Mouse (Mus musculus) intestine, postnatal 0 days (tissue): ENCODE results near the gene Sar1a. TPM values are rescaled to one million over a fixed set of nuclear protein-coding genes. Genes with fewer than 3 reads are reported as not detected.
A peak's percentile ranks its signal among the peaks of the same experiment; 100 is the strongest.

Experiments
- ATAC-seq: fragments of 200-750 bp; cut with Nextera tagmentation; 2 replicates; pipeline ENCODE4 v1.8.0; 2017; ENCODE audit warnings: mild to moderate bottlenecking, moderate TSS enrichment, moderate library complexity
- H3K27ac ChIP-seq: fragments of 300-500 bp; sonication (generic); 2 replicates; pipeline ENCODE4 v1.5.1; 2014; ENCODE audit warnings: mild to moderate bottlenecking, low read depth, low read length, moderate library complexity
- H3K27me3 ChIP-seq: fragments of 300-500 bp; sonication (generic); replicated peaks from 2 replicates; pipeline ENCODE4 v1.6.1; 2014; ENCODE audit warnings: low read length, mixed read lengths; ENCODE audit not compliant: control insufficient read depth, insufficient read depth
- H3K36me3 ChIP-seq: fragments of 300-500 bp; sonication (generic); 2 replicates; pipeline ENCODE4 v1.6.1; 2014; ENCODE audit warnings: mild to moderate bottlenecking, moderate library complexity; ENCODE audit not compliant: control insufficient read depth, insufficient read depth
- H3K4me1 ChIP-seq: fragments of 300-500 bp; sonication (generic); replicated peaks from 2 replicates; pipeline ENCODE4 v1.6.1; 2014; ENCODE audit warnings: antibody characterized with exemption, low read length, mixed read lengths; ENCODE audit not compliant: control insufficient read depth, insufficient read depth
- H3K4me2 ChIP-seq: fragments of 300-500 bp; sonication (generic); replicated peaks from 2 replicates; pipeline ENCODE4 v1.6.1; 2014; ENCODE audit warnings: low read depth, mild to moderate bottlenecking, moderate library complexity
- H3K4me3 ChIP-seq: fragments of 300-500 bp; sonication (generic); 2 replicates; pipeline ENCODE4 v1.5.1; 2014; ENCODE audit warnings: low read depth, low read length
- H3K9ac ChIP-seq: fragments of 300-500 bp; sonication (generic); 2 replicates; pipeline ENCODE4 v1.6.1; 2014; ENCODE audit warnings: mild to moderate bottlenecking, low read depth, low read length
- H3K9me3 ChIP-seq: fragments of 300-500 bp; sonication (generic); 2 replicates; pipeline ENCODE4 v1.6.1; 2016; ENCODE audit warnings: mixed run types; ENCODE audit not compliant: control insufficient read depth
- CTCF ChIP-seq: sonication (generic); IDR thresholded peaks from 2 replicates; pipeline ENCODE4 v1.5.1; 2016; ENCODE audit warnings: low read depth, mild to moderate bottlenecking, control low read depth, antibody characterized with exemption, moderate library complexity
- WGBS: fragments of 180-500 bp; shearing (Covaris S2); extraction: QIAGEN DNeasy Blood & Tissue Kit; methylation state at CpG from one replicate; pipeline ENCODE4 v1.1.7; 2014; 5-methylcytosine and 5-hydroxymethylcytosine counted together
- polyA plus RNA-seq: library from polyadenylated mRNA; unstranded; fragments of >200 nt; fragmentation: Nextera tagmentation; extraction: Ambion mirVana; gene quantifications from 2 replicates; pipeline ENCODE4 v1.2.1, GENCODE M21; 2015

Sar1a gene
- 105 and 111 TPM in 2 replicates for polyA plus RNA-seq

- Histone ChIP-seq H3K9ac (peak within 1 kb of the TSS; percentile 90), H3K27ac (peak within 1 kb of the TSS; percentile 83), H3K9me3 (no peaks in the 10 kb centered on the region), H3K27me3 (no peaks in the 10 kb centered on the region), H3K4me3 (peak within 1 kb of the TSS; percentile 90), H3K36me3 (peaks cover 11% of the 10 kb centered on the region; the same call in 1 of the 2 replicates), H3K4me2 (peak within 1 kb of the TSS; percentile 62), H3K4me1 (peaks cover 6% of the 10 kb centered on the region; the same call in 1 of the 2 replicates)
- WGBS, result under 1% methylated on average over 70 of the region's 84 CpGs
- no peak for TF ChIP-seq CTCF
- ATAC-seq, result peak; percentile 99
Measured at GRCm38 (mm10) chr10:61680015-61680913, at the start of gene Sar1a. Sar1a (plus strand) TSS chr10:61680299.

- Histone ChIP-seq H3K27me3 (no peaks in the 10 kb centered on the region), H3K4me1 (no peaks in the 10 kb centered on the region), H3K9me3 (no peaks in the 10 kb centered on the region), H3K36me3 (no peaks in the 10 kb centered on the region), H3K4me3 (no peak overlapping the region), H3K4me2 (no peak overlapping the region), H3K9ac (no peak overlapping the region), H3K27ac (no peak overlapping the region)
- TF ChIP-seq CTCF, result no peak
- 69% methylated on average over 10 of the region's 10 CpGs for WGBS
- no peak for ATAC-seq
Measured at GRCm38 (mm10) chr10:61632445-61632844, 47.7 kb upstream of the Sar1a start.

- Histone ChIP-seq H3K4me1 (no peaks in the 10 kb centered on the region), H3K4me2 (no peak overlapping the region), H3K27me3 (no peaks in the 10 kb centered on the region), H3K9me3 (no peaks in the 10 kb centered on the region), H3K9ac (no peak overlapping the region), H3K27ac (no peak overlapping the region), H3K36me3 (no peaks in the 10 kb centered on the region), H3K4me3 (no peak overlapping the region)
- 73% methylated on average over 7 of the region's 7 CpGs for WGBS
- TF ChIP-seq CTCF, result no peak
- no peak for ATAC-seq
Measured at GRCm38 (mm10) chr10:61637055-61637454, 43.0 kb upstream of the Sar1a start.

- TF ChIP-seq CTCF, result no peak
- 54% methylated on average over 4 of the region's 4 CpGs for WGBS
- Histone ChIP-seq H3K27ac (no peak overlapping the region), H3K9me3 (no peaks in the 10 kb centered on the region), H3K4me3 (no peak overlapping the region), H3K36me3 (no peaks in the 10 kb centered on the region), H3K27me3 (no peaks in the 10 kb centered on the region), H3K9ac (no peak overlapping the region), H3K4me1 (no peaks in the 10 kb centered on the region), H3K4me2 (no peak overlapping the region)
- no peak for ATAC-seq
Measured at GRCm38 (mm10) chr10:61640363-61640762, 39.7 kb upstream of the Sar1a start.

GRCm38 (mm10) chr10:61646557-61646956 lies 33.5 kb upstream of the Sar1a start:
- peak overlapping the region; percentile 35 for H3K4me2 ChIP-seq
- H3K27me3 ChIP-seq, result no peaks in the 10 kb centered on the region
- no peak overlapping the region for H3K9ac ChIP-seq
- H3K36me3 ChIP-seq, result no peaks in the 10 kb centered on the region; the same call in 1 of the 2 replicates
- no peaks in the 10 kb centered on the region for H3K9me3 ChIP-seq
- H3K4me1 ChIP-seq, result peaks cover 16% of the 10 kb centered on the region
- peak; percentile 76 for ATAC-seq
- H3K27ac ChIP-seq, result no peak overlapping the region; the same call in 1 of the 2 replicates
- 19% methylated on average over 7 of the region's 7 CpGs for WGBS
- TF ChIP-seq CTCF, result no peak
- H3K4me3 ChIP-seq, result no peak overlapping the region
